Mouse (Mus musculus) granulocyte monocyte progenitor cell, adult 5-6 weeks (primary cell): ENCODE measurements around the gene Plekhf1. TPM values are rescaled to one million over a fixed set of nuclear protein-coding genes. Genes with fewer than 3 reads are reported as not detected.

Source experiments
- total RNA-seq, 2 experiments: library from RNA; stranded (forward) in 1 of 2; stranded (reverse) in 1 of 2; fragments of 200-712, 200-1000 nt in 1 of 2; fragments of >200 nt in 1 of 2; fragmentation: Nextera tagmentation in 1 of 2; gene quantifications; 2 replicates each; pipeline ENCODE4 v1.2.3; 2014 to 2017

Plekhf1 gene
- total RNA-seq, 2 experiments from 2014 or later: 0.52 to 2.8 TPM

Other genes with a start within 250 kb of the Plekhf1 start
- 53.2 and 70.9 TPM in 2 replicates for gene Uri1, start 204.5 kb downstream of the Plekhf1 start, total RNA-seq (2014; fragmentation: Nextera tagmentation)
- gene Uri1, start 204.5 kb downstream of the Plekhf1 start, total RNA-seq (2017): 61.3 and 64.5 TPM in 2 replicates
- gene Ccne1, start 120.5 kb downstream of the Plekhf1 start, total RNA-seq (2014; fragmentation: Nextera tagmentation): 22.4 and 23.1 TPM in 2 replicates
- 20.9 and 25.7 TPM in 2 replicates for gene Ccne1, start 120.5 kb downstream of the Plekhf1 start, total RNA-seq (2017)
- gene 1600014C10Rik, start 44.8 kb downstream of the Plekhf1 start, total RNA-seq (2014; fragmentation: Nextera tagmentation): 31.3 and 39.0 TPM in 2 replicates
- 23.6 and 31.1 TPM in 2 replicates for gene 1600014C10Rik, start 44.8 kb downstream of the Plekhf1 start, total RNA-seq (2017)
- gene Pop4, start 43.4 kb upstream of the Plekhf1 start, total RNA-seq (2014; fragmentation: Nextera tagmentation): 27.7 and 37.0 TPM in 2 replicates
- gene Pop4, start 43.4 kb upstream of the Plekhf1 start, total RNA-seq (2017): 44.9 and 48.6 TPM in 2 replicates